Mouse (Mus musculus) erythroid progenitor cell, adult 5-6 weeks (primary cell): ENCODE results near the gene H3f3b. TPM values are rescaled to one million over a fixed set of nuclear protein-coding genes. Genes with fewer than 3 reads are reported as not detected.

Source experiments
- ATAC-seq: replicated peaks from 2 replicates; pipeline ENCODE4 v1.8.0; 2016; ENCODE audit warnings: moderate number of reproducible peaks, mild to moderate bottlenecking, moderate TSS enrichment, inconsistent platforms; ENCODE audit not compliant: poor library complexity, low FRiP score, severe bottlenecking
- total RNA-seq, 2 experiments: library from RNA; stranded (forward) in 1 of 2; stranded (reverse) in 1 of 2; fragments of 150-400 nt in 1 of 2; fragments of 186-747, 209-891 nt in 1 of 2; gene quantifications; 2 replicates each; pipeline versions ENCODE4 v1.2.3 to v1.2.4; 2015 to 2017; ENCODE audit warnings: low replicate concordance in 2 of 2

The H3f3b gene
- total RNA-seq, 2 experiments from 2014 or later: 555 to 711 TPM

DNA sequence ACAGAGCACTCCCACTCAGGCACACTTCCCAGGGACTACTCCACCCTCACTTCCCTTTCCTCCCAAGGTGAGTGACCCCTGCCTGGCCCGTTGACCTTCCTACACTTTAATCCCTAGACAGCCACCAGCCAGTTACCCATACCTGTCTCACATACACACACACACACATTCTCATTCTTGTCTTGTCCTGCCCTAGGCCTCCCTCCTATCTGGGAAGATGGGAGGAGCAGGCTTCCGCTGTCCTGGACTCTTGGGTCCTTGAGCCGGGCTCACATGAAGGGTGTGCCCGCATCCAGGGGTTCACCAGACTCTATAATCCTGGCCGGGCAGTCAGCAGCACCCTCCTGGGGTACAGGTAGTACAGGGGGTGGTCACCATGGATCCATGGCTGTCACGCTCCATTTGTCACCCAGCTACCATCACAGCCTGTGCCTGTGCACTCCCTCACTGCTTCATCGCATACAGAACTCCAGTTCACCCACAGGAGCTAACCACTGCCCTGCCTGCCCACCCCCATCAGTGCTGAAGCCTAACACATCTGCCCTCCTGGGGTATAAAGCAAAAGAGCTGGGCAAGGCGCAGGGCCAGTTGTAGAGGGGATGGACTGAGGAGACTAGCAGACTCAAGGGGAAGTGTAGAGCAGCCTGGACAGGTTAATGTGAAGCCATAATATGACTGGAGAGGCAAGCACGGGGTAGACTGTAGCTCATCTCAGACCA lies 21.9 kb downstream of the H3f3b start:
- ATAC-seq: no peak

DNA sequence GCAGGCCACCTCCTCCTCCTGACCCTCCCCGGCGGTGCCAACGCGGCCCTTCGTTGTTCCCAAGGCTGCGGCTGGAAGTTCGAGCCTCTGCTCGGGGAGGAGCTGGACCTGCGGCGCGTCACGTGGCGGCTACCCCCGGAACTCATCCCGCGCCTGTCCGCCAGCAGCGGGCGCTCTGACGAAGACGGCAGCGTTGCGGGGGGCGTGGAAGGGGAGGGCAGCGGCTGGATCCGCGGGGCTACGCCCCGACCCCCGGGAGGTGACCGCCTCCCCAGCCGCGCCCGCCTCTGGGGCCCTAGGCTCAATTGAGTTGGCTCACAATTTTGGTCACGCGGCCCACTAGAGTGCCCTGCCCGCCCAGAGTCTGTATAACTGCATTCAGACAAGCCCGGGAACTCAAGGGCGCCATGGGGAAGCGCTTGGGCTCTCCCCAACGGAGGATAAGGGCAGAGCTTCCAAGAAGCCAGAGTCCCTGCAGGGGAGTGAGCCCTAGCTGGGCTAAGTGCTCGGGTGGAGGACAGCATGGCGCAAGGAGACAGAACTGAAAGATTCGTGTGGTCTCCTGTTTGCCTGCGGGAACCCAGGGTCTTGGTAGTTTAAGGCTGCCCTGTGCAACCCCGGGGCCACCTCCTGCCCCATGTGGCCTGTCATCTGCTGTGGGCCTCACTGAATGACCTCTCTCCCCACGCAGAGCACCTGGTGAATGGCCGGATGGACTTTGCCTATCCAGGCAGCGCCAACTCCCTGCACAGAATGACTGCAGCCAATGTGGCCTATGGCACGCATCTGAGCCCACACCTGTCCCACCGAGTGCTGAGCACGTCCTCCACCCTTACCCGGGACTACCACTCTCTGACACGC lies 22.7 kb downstream of the H3f3b start:
- ATAC-seq: peak; percentile 31; the same call in 1 of the 2 replicates

DNA sequence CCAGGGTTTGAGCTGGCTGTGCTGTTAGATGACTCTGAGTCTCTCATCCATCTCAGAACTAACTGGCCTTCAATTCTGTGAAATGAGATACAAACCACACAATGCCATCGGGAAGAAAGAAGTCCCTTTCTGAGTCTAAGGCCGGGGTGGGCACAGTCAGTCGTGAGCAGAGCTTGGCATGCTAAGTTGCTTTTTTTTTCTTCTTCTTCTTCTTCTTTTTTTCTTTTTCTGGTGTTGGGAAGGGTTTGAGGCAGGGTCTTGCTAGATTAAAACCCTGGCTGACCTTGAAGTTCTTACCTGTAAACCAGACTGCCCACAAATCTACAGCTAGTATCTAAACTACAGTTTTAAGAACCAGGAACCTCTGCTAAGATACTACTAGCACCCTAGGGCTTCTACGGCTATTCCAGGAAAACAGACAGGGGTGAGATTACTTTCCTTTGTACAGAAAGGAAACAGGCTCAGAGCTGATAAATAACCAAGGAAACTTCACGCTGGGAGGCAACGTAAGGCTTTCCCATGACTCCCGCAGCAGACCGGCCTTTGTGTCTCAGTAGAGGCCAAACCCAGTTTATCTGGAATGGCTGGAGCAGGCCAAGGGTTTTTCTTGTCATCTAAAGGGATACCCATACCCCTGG lies 23.5 kb downstream of the H3f3b start:
- no peak for ATAC-seq

DNA sequence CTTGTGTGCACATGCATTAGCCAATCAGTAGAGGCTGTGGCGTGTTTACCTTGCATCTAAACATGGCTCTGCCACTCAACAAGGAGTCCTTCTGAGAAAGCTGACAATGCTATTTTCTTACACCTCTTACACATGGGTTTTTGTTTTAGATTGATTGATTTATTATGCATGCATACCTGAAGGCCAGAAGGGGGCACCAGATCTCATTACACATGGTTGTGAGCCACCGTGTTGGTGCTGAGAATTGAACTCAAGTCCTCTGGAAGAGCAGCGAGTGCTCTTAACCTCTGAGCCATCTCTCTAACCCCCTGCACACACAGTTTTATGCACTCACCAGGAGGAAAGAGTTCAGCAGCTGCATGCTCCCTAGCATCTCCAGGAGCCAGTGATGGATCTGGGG lies 24.9 kb downstream of the H3f3b start:
- ATAC-seq: no peak

DNA sequence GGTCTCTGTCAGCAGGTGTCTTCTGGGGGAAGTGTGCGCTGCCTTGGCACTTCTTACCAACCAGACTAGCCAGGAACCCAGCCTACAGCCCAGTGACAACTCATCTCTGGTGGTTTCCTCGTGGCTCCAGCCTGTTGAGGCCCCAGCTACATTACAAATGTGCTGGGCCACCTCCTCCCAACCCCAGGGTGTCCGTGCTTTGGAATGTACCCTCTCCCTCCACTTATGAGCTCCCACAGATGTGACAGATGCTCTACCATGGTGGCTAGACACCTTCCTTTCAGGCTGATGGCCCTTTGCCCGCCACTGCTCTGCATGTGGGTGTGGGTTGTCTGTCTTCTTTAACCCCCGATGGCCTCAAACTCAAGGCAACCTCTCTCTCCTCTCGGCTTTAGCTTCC lies 26.0 kb downstream of the H3f3b start:
- no peak for ATAC-seq

GRCm38 (mm10) chr11:116000607-116001006 lies 27.2 kb downstream of the H3f3b start:
- no peak for ATAC-seq

GRCm38 (mm10) chr11:115999538-116000143 lies 28.1 kb downstream of the H3f3b start:
- ATAC-seq: peak; percentile 53

- no peak for ATAC-seq
Observed at GRCm38 (mm10) chr11:115999027-115999426, 28.7 kb downstream of the H3f3b start.

GRCm38 (mm10) chr11:115997662-115998061 lies 30.1 kb downstream of the H3f3b start:
- ATAC-seq: no peak

GRCm38 (mm10) chr11:115997047-115997446 lies 30.7 kb downstream of the H3f3b start:
- no peak for ATAC-seq

DNA sequence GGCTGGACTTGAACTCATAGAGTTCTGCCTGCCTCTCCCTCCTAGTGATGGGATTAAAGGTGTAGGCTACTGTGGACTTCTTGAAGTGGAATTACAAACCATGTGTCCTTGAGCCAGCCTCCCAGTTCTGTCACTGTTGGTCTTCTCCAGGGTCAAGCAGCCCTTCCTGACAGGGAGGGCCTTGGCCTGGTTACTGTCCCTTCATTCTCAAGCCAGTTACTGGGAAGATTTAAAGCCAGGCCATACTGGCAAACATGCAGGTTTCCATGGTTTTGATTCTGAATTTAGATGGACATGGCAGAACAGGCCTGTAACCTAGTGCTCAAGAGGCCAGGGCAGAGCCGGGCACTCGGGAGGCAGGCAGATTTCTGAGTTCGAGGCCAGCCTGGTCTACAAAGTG lies 32.5 kb downstream of the H3f3b start:
- ATAC-seq: no peak

DNA sequence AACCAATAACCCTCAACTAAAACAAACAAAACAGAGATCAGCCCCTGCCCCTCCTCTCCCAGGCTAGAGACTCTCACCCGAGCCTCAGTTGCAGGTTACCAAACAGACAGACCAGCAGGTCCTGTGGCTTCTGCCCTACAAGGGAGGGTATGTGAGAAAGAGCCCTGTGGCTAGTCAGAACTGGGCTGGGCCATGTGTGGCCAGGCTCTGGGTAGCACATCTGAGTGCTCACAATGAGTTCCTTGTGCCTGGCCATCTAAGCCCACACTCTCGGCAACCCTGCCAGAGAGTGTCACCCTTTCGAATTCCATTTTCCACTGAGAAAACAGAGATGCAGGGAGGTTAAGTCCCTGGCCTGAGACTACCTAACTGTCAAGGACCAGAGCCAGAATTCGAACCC lies 35.7 kb downstream of the H3f3b start:
- ATAC-seq: no peak

GRCm38 (mm10) chr11:115989686-115990085 lies 38.1 kb downstream of the H3f3b start:
- ATAC-seq: no peak

GRCm38 (mm10) chr11:115983291-115983690 lies 44.5 kb downstream of the H3f3b start:
- no peak for ATAC-seq

DNA sequence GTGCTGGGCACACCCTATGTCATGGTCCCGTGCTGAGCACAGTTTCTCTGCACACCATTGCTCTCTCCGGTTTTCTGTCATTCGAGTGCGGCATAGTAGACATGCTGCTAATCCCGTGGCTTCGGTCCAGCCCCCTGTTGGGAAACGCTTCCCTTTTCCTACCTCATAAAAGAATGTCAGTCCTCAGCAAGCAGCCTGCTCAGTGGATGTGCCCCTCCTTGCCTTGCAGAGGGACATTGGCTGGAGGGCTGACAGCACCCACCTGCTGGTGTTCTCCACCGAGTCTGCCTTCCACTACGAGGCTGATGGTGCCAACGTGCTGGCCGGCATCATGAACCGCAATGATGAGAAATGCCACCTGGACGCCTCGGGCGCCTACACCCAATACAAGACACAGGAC lies 45.3 kb downstream of the H3f3b start:
- no peak for ATAC-seq

DNA sequence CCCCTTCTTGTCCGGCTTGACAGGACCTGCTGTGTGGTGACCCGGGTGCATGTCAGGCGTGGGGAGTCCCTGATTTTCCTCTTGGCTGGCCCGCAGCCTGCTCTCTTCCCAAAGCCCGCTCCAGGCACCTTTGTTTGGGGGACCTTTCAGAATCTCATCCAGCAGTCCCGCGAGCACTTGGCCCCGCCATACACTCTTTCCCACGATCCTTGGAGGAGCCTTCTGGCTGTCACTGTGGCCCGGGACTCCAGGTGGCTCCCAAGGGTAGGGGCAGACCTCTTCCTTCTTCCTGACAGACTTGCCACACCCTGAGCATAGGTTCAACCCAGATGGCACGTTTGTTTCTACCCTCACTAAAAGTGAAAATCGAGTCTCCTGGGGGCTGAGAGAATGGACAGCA lies 52.2 kb downstream of the H3f3b start:
- no peak for ATAC-seq

- ATAC-seq: no peak
Observed at GRCm38 (mm10) chr11:115975083-115975420, 52.7 kb downstream of the H3f3b start.

DNA sequence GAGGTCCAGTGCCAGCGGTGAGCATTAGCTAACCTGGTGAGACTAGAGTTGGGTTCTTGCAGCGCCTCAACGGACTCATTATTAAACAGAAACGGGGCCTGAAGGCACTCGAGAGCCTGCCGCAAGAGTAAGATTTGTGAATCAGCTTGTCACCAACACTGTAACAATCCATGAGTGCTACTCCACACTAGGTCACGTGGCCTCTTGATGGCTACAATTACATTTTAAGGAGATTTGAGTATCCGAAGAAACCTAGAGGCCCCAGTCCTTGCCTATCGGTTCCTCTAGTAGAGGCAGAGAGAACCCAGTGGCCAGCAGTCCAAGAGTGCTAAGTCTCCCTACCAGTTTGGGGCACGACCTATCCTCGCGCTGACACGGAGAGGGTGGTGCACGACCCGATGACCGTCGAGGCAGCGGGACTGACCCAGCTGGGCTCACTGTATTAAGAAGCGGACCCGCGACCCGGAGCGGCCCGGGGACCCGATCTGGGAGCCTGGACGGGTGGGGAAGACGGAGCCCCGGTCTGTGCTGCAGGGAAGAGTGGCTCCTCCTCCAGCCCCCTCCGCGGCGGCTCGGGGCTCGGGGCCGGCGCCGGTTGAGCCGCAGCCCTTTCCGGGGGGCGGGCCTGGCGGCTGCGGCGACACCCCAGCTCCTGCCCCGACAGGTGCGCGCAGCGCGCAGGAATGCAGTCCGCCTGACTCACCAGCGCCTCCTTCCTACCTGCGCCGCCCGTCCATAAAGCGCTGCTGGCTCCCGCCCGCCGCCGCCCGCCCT lies 53.3 kb downstream of the H3f3b start, which contains the start of gene Itgb4:
Itgb4 (plus strand) TSS at position 401 of the 774 bp plus-strand sequence.
- ATAC-seq: no peak
